Mouse (Mus musculus) forebrain, postnatal 0 days (tissue): ENCODE measurements around the gene Mcur1. TPM values are rescaled to one million over a fixed set of nuclear protein-coding genes. Genes with fewer than 3 reads are reported as not detected.

Experiments used
- ATAC-seq: fragments of 200-750 bp; cut with Nextera tagmentation; 2 replicates; pipeline ENCODE4 v1.8.0; 2017; ENCODE audit warnings: mild to moderate bottlenecking, moderate library complexity
- DNase-seq: peaks from one replicate; pipeline ENCODE4 v3.0.0-alpha.2; 2015
- H3K27ac ChIP-seq: fragments of 300-500 bp; sonication (generic); 2 replicates; pipeline ENCODE4 v1.5.1; 2014; ENCODE audit warnings: low read depth, mild to moderate bottlenecking, antibody characterized with exemption, low read length, moderate library complexity, mixed read lengths
- H3K27me3 ChIP-seq: fragments of 300-500 bp; sonication (generic); 2 replicates; pipeline ENCODE4 v1.6.1; 2014; ENCODE audit warnings: mild to moderate bottlenecking, low read length, mixed read lengths; ENCODE audit not compliant: insufficient read depth
- H3K36me3 ChIP-seq: fragments of 300-500 bp; sonication (generic); 2 replicates; pipeline ENCODE4 v1.6.1; 2014; ENCODE audit warnings: mild to moderate bottlenecking, moderate library complexity; ENCODE audit not compliant: insufficient read depth
- H3K4me1 ChIP-seq: fragments of 300-500 bp; sonication (generic); 2 replicates; pipeline ENCODE4 v1.6.1; 2014; ENCODE audit warnings: antibody characterized with exemption; ENCODE audit not compliant: insufficient read depth
- H3K4me2 ChIP-seq: fragments of 300-500 bp; sonication (generic); 2 replicates; pipeline ENCODE4 v1.6.1; 2014; ENCODE audit warnings: low read depth, mild to moderate bottlenecking, moderate library complexity
- H3K4me3 ChIP-seq: fragments of 300-500 bp; sonication (generic); 2 replicates; pipeline ENCODE4 v1.5.1; 2014; ENCODE audit warnings: low read depth, low read length, mixed read lengths
- H3K9ac ChIP-seq: fragments of 300-500 bp; sonication (generic); 2 replicates; pipeline ENCODE4 v1.6.1; 2014; ENCODE audit warnings: mild to moderate bottlenecking
- H3K9me3 ChIP-seq: fragments of 300-500 bp; sonication (generic); 2 replicates; pipeline ENCODE4 v1.6.1; 2016; ENCODE audit warnings: low read length
- CTCF ChIP-seq: sonication (generic); IDR thresholded peaks from 2 replicates; pipeline ENCODE4 v1.5.1; 2016; ENCODE audit warnings: antibody characterized with exemption, control low read depth, low read depth
- WGBS: fragments of 180-500 bp; shearing (Covaris S2); extraction: QIAGEN DNeasy Blood & Tissue Kit; methylation state at CpG from one replicate; pipeline ENCODE4 v1.1.7; 2014; 5-methylcytosine and 5-hydroxymethylcytosine counted together
- polyA plus RNA-seq: library from polyadenylated mRNA; unstranded; fragments of >200 nt; fragmentation: Nextera tagmentation; extraction: Ambion mirVana; gene quantifications from 2 replicates; pipeline ENCODE4 v1.2.1, GENCODE M21; 2015
- total RNA-seq: library from RNA; depleted of rRNA; stranded (reverse); fragments of >200 nt; gene quantifications from 2 replicates; pipeline ENCODE4 v1.2.3, GENCODE M21; 2014

Gene Mcur1
- total and polyA plus RNA-seq, 2 experiments from 2014 or later, result 8.6 to 9.8 TPM

- 93% methylated on average over 9 of the region's 9 CpGs for WGBS
- H3K4me1 ChIP-seq, result peaks cover 7% of the 10 kb centered on the region
- H3K9ac ChIP-seq, result no peak overlapping the region
- no peak for DNase-seq
- H3K36me3 ChIP-seq, result peaks cover 6% of the 10 kb centered on the region; the same call in 1 of the 2 replicates
- no peak for ATAC-seq
- no peak for TF ChIP-seq CTCF
- H3K27me3 ChIP-seq, result no peaks in the 10 kb centered on the region
- no peak overlapping the region for H3K27ac ChIP-seq
- no peak overlapping the region for H3K4me2 ChIP-seq
- no peak overlapping the region for H3K4me3 ChIP-seq
- H3K9me3 ChIP-seq, result no peaks in the 10 kb centered on the region
Measured at GRCm38 (mm10) chr13:43556913-43557542, 3.0 kb downstream of the Mcur1 start.

- no peak overlapping the region for H3K27ac ChIP-seq
- ATAC-seq, result no peak
Measured at GRCm38 (mm10) chr13:43555321-43555720, 4.7 kb downstream of the Mcur1 start.

GRCm38 (mm10) chr13:43554827-43555226, 5.2 kb downstream of the Mcur1 start:
- no peak overlapping the region for H3K9ac ChIP-seq
- H3K27me3 ChIP-seq, result no peaks in the 10 kb centered on the region
- no peaks in the 10 kb centered on the region for H3K9me3 ChIP-seq
- H3K4me1 ChIP-seq, result peaks cover 7% of the 10 kb centered on the region
- no peak for TF ChIP-seq CTCF
- no peak overlapping the region for H3K4me2 ChIP-seq
- WGBS, result 91% methylated on average over 7 of the region's 7 CpGs
- H3K36me3 ChIP-seq, result peaks cover 15% of the 10 kb centered on the region
- no peak for DNase-seq
- no peak overlapping the region for H3K27ac ChIP-seq
- H3K4me3 ChIP-seq, result no peak overlapping the region
- no peak for ATAC-seq

More at GRCm38 (mm10) chr13:43555321-43555720, 4.7 kb downstream of the Mcur1 start:
- Histone ChIP-seq H3K4me3 (no peak overlapping the region), H3K27me3 (no peaks in the 10 kb centered on the region), H3K9ac (no peak overlapping the region), H3K4me1 (peaks cover 7% of the 10 kb centered on the region), H3K4me2 (no peak overlapping the region), H3K36me3 (peaks cover 10% of the 10 kb centered on the region), H3K9me3 (no peaks in the 10 kb centered on the region)
- no peak for TF ChIP-seq CTCF
- WGBS, result 88% methylated on average over 9 of the region's 9 CpGs
- DNase-seq, result no peak

GRCm38 (mm10) chr13:43550676-43551075, 9.3 kb downstream of the Mcur1 start:
- Histone ChIP-seq H3K36me3 (peaks cover 22% of the 10 kb centered on the region), H3K9me3 (no peaks in the 10 kb centered on the region), H3K4me1 (no peaks in the 10 kb centered on the region), H3K9ac (no peak overlapping the region), H3K27ac (no peak overlapping the region), H3K27me3 (no peaks in the 10 kb centered on the region), H3K4me3 (no peak overlapping the region), H3K4me2 (no peak overlapping the region)
- ATAC-seq (no peak), DNase-seq (no peak)
- 93% methylated on average over 8 of the region's 8 CpGs for WGBS
- TF ChIP-seq CTCF, result no peak

GRCm38 (mm10) chr13:43549870-43550269, 10.1 kb downstream of the Mcur1 start:
- Histone ChIP-seq H3K27ac (no peak overlapping the region), H3K9me3 (no peaks in the 10 kb centered on the region), H3K4me3 (no peak overlapping the region), H3K4me1 (no peaks in the 10 kb centered on the region), H3K27me3 (no peaks in the 10 kb centered on the region), H3K36me3 (peaks cover 24% of the 10 kb centered on the region), H3K9ac (no peak overlapping the region), H3K4me2 (no peak overlapping the region)
- no peak for DNase-seq
- TF ChIP-seq CTCF, result no peak
- no peak for ATAC-seq
- 94% methylated on average over 7 of the region's 7 CpGs for WGBS

- Histone ChIP-seq H3K4me1 (no peaks in the 10 kb centered on the region), H3K27ac (no peak overlapping the region), H3K9me3 (no peaks in the 10 kb centered on the region), H3K9ac (no peak overlapping the region), H3K4me2 (no peak overlapping the region), H3K36me3 (peaks cover 24% of the 10 kb centered on the region), H3K4me3 (no peak overlapping the region), H3K27me3 (no peaks in the 10 kb centered on the region)
- DNase-seq, result no peak
- TF ChIP-seq CTCF, result no peak
- WGBS, result 89% methylated on average over 11 of the region's 11 CpGs
- ATAC-seq, result no peak
Measured at GRCm38 (mm10) chr13:43549078-43549698, 10.8 kb downstream of the Mcur1 start.

GRCm38 (mm10) chr13:43548617-43549016, 11.4 kb downstream of the Mcur1 start:
- no peak for TF ChIP-seq CTCF
- Histone ChIP-seq H3K9ac (no peak overlapping the region), H3K4me2 (no peak overlapping the region), H3K27me3 (no peaks in the 10 kb centered on the region), H3K9me3 (no peaks in the 10 kb centered on the region), H3K4me1 (no peaks in the 10 kb centered on the region), H3K27ac (no peak overlapping the region), H3K4me3 (no peak overlapping the region), H3K36me3 (peaks cover 25% of the 10 kb centered on the region)
- DNase-seq, result no peak
- ATAC-seq, result no peak
- WGBS, result 87% methylated on average over 5 of the region's 5 CpGs
